Mouse (Mus musculus): ENCODE results near the gene Apol8. TPM values are rescaled to one million over a fixed set of nuclear protein-coding genes. Genes with fewer than 3 reads are reported as not detected.
"Not testable (repeated sequence)": the region's sequence is repeated elsewhere in the genome, so short reads cannot be mapped to it uniquely, and the experiment has no call there.

The Apol8 gene
- total RNA-seq, 1 experiment from 2014 or later, result 0.27 TPM

DNA sequence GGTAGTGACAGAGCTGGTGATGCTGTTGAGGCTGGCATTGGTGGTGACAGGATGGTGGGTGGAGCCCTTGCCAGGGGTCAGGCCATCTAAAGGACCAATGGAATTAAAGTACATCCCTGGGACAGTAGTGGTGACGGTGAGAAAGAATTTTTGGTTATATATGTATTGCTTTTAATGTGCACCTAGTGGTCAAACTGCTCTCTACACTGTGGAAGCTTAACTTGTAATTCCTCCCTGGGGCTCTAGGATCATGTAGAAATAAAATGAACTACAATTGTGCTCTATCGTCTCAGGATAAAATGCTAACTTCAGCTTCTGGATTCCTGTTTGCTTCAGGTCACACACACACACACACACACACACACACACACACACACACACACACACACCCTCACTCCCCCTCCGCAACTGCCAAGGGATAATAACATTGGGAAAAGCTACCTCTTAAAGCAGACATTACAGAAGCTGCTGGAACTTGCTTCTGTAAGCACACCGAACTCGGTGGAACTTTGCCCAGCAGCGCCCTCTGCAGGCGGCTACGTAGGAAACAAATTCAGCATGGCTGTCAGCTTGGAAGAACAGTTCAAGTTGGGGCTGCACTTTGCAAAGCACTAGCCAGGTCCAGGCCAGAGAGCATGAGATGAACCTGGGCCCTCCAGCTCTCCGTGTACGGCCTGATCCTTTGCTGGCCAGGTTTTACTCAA is 32.4 kb downstream of the Apol8 start:
- peak; percentile 65 for ATAC-seq (replicated peaks; ENCODE audit: low read depth, poor library complexity, severe bottlenecking)

DNA sequence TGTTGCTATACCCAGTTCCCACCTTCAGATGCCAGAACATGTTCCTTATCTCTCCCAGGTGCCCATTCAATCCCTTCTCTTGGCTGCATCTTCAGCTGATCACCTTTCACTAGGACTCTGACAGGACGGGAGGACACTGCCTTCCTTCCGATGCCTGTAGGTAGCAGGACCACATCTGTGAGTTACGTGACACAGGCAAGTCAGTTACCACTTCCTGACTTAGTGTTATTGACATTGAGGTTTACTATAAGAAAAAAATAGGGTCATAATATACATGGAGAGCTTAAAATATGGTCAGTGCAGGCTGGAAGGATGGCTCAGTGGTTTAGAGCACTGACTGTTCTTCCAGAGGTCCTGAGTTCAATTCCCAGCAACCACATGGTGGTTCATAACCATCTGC is 35.3 kb downstream of the Apol8 start:
- not testable (repeated sequence) for ATAC-seq (replicated peaks; ENCODE audit: low read depth, poor library complexity, severe bottlenecking)

DNA sequence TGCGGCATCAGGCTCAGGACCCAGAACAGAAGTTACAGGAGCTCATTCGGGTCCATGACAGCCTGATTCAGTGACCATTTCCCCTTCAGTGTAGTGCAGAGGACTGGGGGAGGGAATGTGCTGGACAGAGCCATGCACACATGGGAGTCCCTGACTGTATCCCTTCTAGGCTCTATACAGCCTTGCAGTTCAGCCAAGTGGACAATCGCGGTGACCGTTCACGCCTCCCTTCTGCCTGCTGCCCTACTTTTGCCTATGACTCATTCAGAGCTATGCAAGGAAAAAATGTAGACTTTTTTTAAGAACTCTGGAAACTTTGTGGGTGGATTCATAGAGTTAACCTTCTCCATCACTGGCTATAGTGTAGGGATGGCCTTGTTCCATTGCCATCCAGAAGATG is 38.6 kb downstream of the Apol8 start:
- not testable (repeated sequence) for ATAC-seq (replicated peaks; ENCODE audit: low read depth, poor library complexity, severe bottlenecking)

DNA sequence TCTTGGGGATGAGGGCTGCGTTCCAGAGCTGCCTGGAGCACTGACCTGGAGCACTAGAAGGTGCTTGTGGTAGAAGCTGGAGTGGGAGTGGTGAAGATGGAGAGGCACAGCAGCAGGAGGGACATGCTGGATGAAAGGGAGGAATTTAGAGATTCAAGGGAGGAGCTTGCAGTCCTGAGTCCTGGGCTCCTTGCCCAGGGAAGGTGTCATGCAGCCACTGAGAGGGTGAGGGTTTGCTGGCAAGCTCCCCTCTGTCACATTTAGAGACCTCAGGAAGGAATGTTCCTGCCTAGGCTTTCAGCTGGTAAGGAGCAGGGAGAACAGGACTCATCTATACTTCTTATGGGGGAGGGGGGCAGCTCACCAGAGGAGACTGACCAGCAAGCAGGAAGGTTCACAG is 47.9 kb downstream of the Apol8 start:
- not testable (repeated sequence) for ATAC-seq (replicated peaks; ENCODE audit: low read depth, poor library complexity, severe bottlenecking)

DNA sequence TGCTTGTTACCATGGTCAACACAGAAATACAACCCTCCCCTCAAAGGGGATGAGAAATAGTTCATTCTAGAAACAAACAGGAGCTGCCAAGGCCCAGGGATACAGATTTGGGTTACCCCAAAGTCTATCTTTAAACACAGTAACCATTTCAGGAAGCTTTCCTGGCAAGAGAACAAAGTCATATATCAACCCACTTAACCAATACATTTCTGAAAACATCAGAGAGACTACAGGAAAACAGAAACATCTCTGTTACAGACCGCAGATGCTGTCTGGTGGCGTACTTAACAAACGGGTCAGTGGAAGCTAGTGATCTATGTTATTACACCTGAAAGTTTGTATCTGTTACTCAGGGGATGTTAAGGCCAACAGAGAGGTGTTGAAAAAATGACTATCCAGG is 51.5 kb downstream of the Apol8 start:
- not testable (repeated sequence) for ATAC-seq (replicated peaks; ENCODE audit: low read depth, poor library complexity, severe bottlenecking)

DNA sequence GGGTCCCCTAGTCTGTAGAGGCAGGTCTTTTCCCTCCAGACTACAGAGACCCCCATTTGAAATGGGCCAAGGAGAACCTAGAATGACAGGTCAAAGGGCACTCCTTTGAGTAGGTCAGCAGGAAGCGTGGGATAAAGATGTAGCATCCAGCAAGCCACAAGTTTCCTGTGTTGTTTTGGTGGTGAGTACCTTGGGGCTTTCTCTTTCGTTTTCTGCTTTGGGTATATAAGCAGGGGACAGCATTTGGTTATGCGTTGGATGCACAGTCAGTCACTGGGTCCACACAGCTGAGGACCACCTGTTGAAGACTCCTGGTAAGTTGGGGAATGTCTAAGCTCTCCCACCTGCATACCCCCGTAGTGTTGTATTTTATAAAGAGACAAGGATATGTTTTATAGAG is 58.1 kb downstream of the Apol8 start, which contains the start of gene Apol7e:
Gene Apol7e (plus strand): TSS at position 202 of the 400 bp plus-strand sequence.
- peak; percentile 73 for ATAC-seq (replicated peaks; ENCODE audit: low read depth, poor library complexity, severe bottlenecking)

Other genes with a start within 250 kb of the Apol8 start
- gene Apol11a, start 248.7 kb downstream of the Apol8 start, total RNA-seq (2017), result not detected in 2 replicates
- not detected in 2 replicates for gene Apol7c, start 223.7 kb downstream of the Apol8 start, total RNA-seq (2017)
- gene 1700025B11Rik, start 195.1 kb downstream of the Apol8 start, total RNA-seq (2017), result not detected in 2 replicates
- gene Apol10b, start 160.9 kb downstream of the Apol8 start, total RNA-seq (2017), result 0.59 TPM in 1 of 2 replicates, not detected in the other
- not detected in 2 replicates for gene Gm36245, start 157.7 kb downstream of the Apol8 start, total RNA-seq (2017)
- gene Apol11b, start 113.7 kb downstream of the Apol8 start, total RNA-seq (2017), result 0.39 TPM in 1 of 2 replicates, not detected in the other
- 0.68 and 0.96 TPM in 2 replicates for gene Apol7e, start 58.1 kb downstream of the Apol8 start, total RNA-seq (2017)
- 0.23 TPM in 1 of 2 replicates, not detected in the other for gene Apol9b, start 28.0 kb downstream of the Apol8 start, total RNA-seq (2017)
- 362 and 430 TPM in 2 replicates for gene Myh9, start 85.2 kb upstream of the Apol8 start, total RNA-seq (2017)
- 47.2 and 65.4 TPM in 2 replicates for gene Txn2, start 172.0 kb upstream of the Apol8 start, total RNA-seq (2017)
- 21.6 TPM in 2 replicates for gene Foxred2, start 199.7 kb upstream of the Apol8 start, total RNA-seq (2017)
- 259 and 294 TPM in 2 replicates for gene Eif3d, start 213.8 kb upstream of the Apol8 start, total RNA-seq (2017)

Measured in common myeloid progenitor, adult 5-6 weeks (primary cell).